Mouse (Mus musculus): ENCODE measurements around the gene Ndufa12. TPM values are rescaled to one million over a fixed set of nuclear protein-coding genes. Genes with fewer than 3 reads are reported as not detected.

Ndufa12 gene
- total RNA-seq, 2 experiments from 2014 or later, result 552 to 602 TPM

DNA sequence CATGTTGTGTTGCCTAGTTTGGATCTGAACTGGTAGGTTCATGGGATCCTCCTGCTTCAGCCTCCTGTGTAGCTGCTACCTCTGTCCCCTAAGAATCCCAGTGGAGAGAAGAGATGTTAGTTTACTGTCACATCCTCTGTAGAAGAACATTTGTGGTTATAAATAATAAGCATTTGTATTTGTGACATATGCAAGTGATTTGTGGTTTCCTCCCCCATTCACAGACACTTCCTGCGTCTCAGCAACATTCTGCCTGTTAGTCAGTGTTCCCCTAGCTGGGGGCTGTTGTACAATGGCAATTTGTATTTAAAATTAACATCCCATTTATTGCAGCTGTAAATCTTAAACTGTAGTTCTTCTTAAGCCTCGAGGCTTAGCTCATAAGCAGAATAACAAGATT lies 13.2 kb downstream of the Ndufa12 start:
- no peak for DNase-seq
- intact Hi-C loops (cut with DNase I; ENCODE audit: low total_unique reads), result no loop called here

- intact Hi-C loops (cut with DNase I; ENCODE audit: low total_unique reads), result no loop called here
- no peak for DNase-seq
Observed at GRCm38 (mm10) chr10:94225026-94225750, 26.7 kb downstream of the Ndufa12 start.

DNA sequence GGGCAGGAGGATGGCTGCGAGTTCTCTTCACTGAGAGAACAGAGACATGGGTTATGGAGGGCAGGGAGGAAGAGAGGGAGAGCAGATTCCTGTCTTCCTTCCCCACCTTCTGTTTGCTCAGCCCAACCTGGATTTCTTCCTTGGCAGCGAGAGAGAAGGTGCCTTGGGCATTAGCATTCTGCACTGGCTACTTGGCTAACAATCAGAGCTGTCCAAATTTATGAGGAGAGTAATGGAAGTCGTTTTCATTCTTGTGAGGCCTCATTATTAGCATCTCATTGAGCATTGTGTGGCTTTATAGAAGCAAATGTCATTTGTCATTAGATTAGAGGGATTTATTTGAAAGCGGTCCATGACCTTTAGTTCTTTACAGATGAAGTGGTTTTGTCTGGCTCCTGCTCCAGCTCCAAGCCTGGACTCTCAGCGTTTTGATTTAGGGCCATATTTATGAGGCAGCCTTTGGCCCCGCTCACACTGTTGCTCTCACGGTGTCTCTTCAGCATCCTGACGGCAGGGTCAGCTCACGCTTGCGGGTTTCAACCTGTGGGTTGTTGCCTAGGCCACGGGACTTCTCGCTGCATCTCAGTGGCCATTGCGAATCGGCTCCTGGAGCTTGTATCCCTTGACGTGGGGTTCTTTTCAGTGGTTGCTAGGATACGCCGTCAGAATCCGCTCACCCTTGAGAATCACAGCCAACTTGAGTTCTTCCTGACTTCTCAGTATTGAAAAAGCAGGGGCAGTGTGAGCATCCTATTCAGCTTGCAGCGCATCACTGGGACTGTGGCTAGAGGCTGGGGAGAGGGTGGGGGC lies 31.9 kb downstream of the Ndufa12 start:
- intact Hi-C loops (cut with DNase I; ENCODE audit: low total_unique reads), result no loop called here

DNA sequence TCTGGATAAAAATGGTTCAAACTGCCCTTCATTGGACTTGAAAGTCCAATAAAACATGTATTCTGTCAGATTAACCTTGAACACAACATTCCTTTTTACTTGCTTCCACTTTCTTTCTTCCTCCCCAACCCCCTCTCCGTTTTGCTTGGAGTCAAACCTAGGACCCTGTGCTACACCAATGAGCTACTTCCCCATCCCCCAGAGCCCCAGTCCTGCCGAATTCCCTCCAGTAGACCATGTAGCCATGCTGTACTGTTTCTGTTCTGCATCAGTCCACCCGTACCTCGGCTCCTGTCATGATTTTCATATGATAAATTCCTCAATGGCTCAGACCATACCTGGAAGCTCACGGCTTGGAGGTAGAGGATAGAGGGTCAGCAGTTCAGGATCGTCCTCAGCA lies 32.5 kb downstream of the Ndufa12 start:
- DNase-seq, result no peak
- intact Hi-C loops (cut with DNase I; ENCODE audit: low total_unique reads), result no loop called here

More for the DNA sequence above, 31.9 kb downstream of the Ndufa12 start:
- DNase-seq, result no peak

DNA sequence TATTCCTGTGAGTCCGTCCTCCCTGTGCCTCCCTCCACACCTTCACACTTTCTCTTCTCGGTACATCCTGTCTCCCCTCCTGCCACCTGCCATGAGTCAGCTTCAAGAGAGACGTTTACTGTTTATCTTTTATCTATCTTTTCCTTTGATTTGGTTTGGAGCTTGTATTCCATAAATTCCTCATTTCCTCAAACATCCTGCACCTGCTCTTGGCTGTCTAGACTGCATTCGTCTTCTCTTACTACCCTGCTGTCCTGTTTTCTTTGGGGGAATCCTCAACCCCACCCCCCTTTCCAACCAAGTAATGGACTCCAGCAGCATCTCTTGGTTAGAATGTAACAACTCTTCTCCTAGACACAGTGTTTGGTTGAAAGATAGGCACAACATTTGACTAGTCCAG lies 36.7 kb downstream of the Ndufa12 start:
- intact Hi-C loops (cut with DNase I; ENCODE audit: low total_unique reads), result no loop called here
- no peak for DNase-seq

DNA sequence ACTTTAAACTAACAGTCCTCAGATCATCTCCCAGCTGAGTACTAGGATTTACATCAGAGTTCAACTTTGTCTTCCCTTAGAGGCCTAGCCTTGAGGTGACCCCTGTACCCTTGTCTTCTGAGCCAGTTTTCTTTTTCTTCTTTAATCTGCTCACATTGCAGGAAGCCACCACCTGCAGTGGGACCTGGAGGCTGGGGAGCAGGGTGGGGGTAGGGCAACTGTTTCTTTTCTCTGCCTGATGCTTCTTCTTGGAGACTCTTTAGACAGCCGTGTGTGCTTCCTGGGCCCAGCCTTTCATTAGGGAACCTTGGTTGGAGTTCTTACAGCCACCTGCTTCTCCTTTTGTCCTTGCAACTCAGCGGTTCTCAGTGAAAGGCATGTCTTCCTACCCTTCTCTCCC lies 42.8 kb downstream of the Ndufa12 start:
- DNase-seq, result no peak
- intact Hi-C loops (cut with DNase I; ENCODE audit: low total_unique reads), result no loop called here

DNA sequence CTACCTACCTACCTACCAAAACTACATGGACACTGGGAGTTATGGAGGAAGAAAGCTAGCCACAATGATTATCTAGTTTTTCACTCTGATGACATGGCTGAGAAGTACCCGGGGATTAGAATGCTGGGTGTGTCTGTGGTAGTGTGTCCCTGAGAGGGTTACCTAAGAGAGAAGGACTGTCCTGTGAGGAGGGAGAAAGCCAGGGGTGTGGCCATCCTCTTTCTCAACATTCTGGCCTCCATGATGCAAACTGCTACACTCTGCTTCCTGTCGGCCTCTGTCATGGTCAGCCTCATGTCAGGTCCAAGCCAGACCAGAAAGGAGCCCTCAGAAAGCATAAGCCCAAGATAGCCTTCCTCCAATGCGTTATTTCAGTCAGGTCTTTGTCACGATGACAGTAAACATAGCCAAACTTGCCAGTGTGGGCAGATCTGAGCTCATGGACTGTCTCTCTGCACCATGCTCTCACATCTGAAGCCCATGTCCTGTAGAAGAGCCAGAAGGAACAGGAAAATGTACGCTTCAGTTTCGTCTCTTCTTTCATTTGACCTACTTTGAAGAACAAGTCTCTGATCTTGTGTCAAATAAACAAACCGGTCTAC lies 49.3 kb downstream of the Ndufa12 start:
- intact Hi-C loops (cut with DNase I; ENCODE audit: low total_unique reads), result no loop called here
- no peak for DNase-seq

GRCm38 (mm10) chr10:94249575-94250456 lies 51.3 kb downstream of the Ndufa12 start:
- DNase-seq, result no peak
- intact Hi-C loops (cut with DNase I; ENCODE audit: low total_unique reads), result no loop called here

DNA sequence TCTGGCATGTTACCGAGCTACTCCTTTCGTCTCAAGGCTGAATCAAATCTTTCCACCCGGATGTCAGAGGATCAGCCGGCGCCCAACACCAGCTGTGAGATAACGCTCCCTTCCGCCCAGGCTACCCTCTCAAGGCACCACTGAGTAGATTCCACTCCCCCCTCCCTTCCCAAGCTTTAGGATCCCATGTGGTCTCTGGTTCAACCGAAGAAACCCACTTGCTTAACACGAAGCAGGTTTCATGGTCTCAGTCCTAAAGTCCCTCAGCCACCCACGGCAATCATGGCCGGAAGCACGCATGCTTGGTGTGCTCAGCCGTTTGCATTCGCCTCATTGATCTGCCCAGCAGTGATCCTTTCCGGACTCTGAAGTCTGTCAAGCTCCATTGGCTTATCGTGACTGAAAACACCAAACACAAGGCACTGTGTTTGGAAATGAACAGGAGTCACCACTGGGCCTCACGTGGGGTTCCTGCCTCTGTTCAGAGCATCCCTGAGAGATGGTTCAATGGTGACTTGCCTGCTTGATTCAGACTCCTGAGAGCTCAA lies 54.8 kb downstream of the Ndufa12 start:
- DNase-seq, result no peak
- intact Hi-C loops (cut with DNase I; ENCODE audit: low total_unique reads), result no loop called here

DNA sequence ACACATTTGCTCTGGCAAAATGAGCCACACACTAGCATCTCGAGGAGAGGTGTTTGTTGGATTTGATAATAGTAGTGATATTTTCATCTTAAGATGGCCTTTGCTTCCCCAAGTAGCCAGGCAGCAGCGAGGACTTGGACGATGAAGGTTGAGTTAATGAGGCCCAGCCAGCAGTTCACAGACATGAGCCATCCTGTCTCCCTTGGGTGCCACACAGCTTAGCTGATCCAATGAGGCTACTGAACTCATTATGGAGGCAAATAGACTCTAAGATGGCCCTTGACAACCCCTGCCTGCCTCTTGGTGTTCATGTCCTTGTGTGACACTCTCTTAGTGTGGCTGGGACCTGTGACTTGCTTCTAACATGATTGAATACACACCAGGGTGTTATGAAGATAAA lies 56.2 kb downstream of the Ndufa12 start:
- DNase-seq, result no peak
- intact Hi-C loops (cut with DNase I; ENCODE audit: low total_unique reads), result no loop called here

DNA sequence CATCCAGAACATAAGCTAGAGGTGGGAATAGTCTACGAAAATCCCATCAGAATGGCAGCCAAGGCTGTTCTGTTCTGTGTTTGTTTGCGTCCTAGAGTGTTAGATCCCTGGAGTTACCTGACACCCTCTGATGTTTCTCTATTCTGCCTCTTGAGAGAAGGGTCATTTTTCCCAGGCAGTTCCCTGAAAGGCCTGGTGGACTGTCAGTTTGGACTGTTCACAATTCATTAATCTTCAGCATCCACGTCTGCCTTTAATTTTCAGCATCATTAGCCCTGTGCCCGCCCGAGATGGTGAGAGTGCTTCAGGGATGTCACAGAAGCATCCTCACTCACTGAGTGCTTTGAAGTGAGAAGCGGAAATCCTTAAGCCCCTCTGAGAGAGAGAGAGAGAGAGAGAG lies 57.2 kb downstream of the Ndufa12 start:
- intact Hi-C loops (cut with DNase I; ENCODE audit: low total_unique reads), result no loop called here
- no peak for DNase-seq

DNA sequence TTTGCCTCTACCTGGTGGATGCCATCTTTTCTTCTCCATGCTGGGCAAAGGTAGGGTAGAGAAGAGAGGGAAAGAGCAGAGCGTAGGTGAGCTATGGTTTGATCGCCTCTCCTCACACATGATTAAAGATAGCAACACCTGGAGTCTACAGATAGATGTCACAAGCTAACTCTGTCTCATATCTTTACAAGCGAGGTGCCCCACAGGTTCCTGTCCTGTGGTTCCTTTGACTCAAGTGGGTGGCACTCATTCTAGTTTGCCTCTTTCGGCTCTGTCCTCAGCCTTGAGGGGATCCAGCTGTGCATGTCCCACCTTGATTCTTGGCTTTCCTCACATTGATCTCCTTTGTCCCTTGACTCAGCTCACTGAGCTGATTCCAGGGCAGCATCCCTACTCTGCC lies 58.0 kb downstream of the Ndufa12 start:
- intact Hi-C loops (cut with DNase I; ENCODE audit: low total_unique reads), result no loop called here

GRCm38 (mm10) chr10:94260544-94260943 lies 62.0 kb downstream of the Ndufa12 start:
- no peak for DNase-seq
- intact Hi-C loops (cut with DNase I; ENCODE audit: low total_unique reads), result no loop called here

More for the DNA sequence above, 58.0 kb downstream of the Ndufa12 start:
- DNase-seq, result no peak

- intact Hi-C loops (cut with DNase I; ENCODE audit: low total_unique reads), result no loop called here
- no peak for DNase-seq
Observed at GRCm38 (mm10) chr10:94262646-94263045, 64.1 kb downstream of the Ndufa12 start.

GRCm38 (mm10) chr10:94263211-94263610 lies 64.7 kb downstream of the Ndufa12 start:
- intact Hi-C loops (cut with DNase I; ENCODE audit: low total_unique reads), result no loop called here
- DNase-seq, result no peak

DNA sequence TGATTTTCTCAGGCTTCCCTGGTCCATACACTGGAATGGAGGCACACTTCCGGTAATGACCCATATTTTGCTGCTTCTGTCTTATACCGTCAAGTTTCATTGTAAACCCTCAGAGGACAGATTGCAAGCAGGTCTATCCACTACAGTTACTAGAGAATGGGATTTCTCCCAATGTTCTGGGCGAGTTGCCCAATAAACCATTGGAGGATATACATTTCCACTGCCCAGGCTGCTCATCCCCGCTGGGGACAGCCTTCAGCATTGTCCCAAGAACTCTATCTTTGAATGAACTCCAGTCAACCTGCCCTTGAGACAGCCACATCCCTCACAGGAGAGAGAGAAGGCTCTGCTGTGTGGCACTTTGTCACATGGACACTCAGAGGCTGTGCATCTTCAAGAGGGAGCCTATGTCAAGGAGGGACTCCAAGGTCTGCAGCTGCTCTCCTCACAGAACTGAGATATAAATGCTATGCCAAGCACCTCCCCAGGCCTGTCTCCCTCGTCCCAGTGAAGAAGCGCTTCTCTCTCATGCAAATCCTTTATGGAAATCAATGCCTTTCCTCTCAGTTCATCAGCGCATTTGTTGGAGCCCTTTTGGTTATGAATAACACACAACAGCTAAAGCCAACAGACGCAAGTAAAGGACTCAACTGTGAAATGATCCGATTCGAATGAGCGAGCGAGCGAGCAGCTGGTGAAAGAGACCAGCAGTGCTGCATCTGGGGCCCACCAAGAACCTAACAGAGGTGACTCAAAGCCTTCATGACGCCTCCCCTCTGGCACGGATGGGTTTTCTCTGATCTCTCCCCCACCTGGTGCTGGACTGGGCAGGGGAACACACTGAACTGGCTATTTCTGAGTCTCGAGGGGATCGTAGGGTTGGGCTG lies 67.4 kb downstream of the Ndufa12 start:
- intact Hi-C loops (cut with DNase I; ENCODE audit: low total_unique reads), result no loop called here
- no peak for DNase-seq
